Comparison of ENCODE assay signal across 8 mouse cellular contexts in genomic region chr8:111258010-111258630, GRCm38 (mm10). TPM values are rescaled to one million over a fixed set of nuclear protein-coding genes. Genes with fewer than 3 reads are reported as not detected.
DNase-seq lines count a peak whose midpoint lies in the region; ATAC-seq and TF ChIP-seq lines count a peak whose summit lies in the region.

No protein-coding gene starts in this region.

- TF ChIP-seq POLR2A in bone marrow macrophage, adult 2 months (IDR thresholded peaks at IDR 0.05; ENCODE audit: borderline replicate concordance, low read depth, low read length), result no peak

- H3K27ac ChIP-seq in kidney, postnatal 0 days, result peak overlapping the region; percentile 100
- H3K27ac ChIP-seq in bone marrow macrophage, adult 2 months (ENCODE audit: insufficient read depth, low read depth, low read length), result peak overlapping the region; percentile 82
- peak overlapping the region; percentile 99 for H3K27ac ChIP-seq in forebrain, postnatal 0 days (ENCODE audit: low read depth, low read length)

- DNase-seq in kidney, postnatal 0 days (ENCODE audit: low spot score), result no peak
- no peak for DNase-seq in kidney, postnatal 4 days
- DNase-seq in forebrain, postnatal 0 days, result peak; percentile 67
- no peak for DNase-seq in frontal cortex, postnatal 14 days (ENCODE audit: low spot score in 2 of 2)
- no peak for DNase-seq in right cerebral cortex, postnatal 10 days (ENCODE audit: low spot score in 2 of 2)
- DNase-seq in urinary bladder, adult 18-20 months (ENCODE audit: low spot score in 2 of 2), result no peak

- H3K36me3 ChIP-seq in kidney, postnatal 0 days (ENCODE audit: insufficient read depth, low read length), result no peaks in the 10 kb centered on the region
- no peaks in the 10 kb centered on the region for H3K36me3 ChIP-seq in forebrain, postnatal 0 days (ENCODE audit: insufficient read depth)

- H3K27me3 ChIP-seq in kidney, postnatal 0 days (ENCODE audit: insufficient read depth, low read length), result no peaks in the 10 kb centered on the region
- no peaks in the 10 kb centered on the region for H3K27me3 ChIP-seq in forebrain, postnatal 0 days (ENCODE audit: insufficient read depth, low read length)

- ATAC-seq in kidney, postnatal 0 days (replicated peaks; ENCODE audit: low FRiP score, low read depth), result peak; percentile 37
- ATAC-seq in forebrain, postnatal 0 days, result peak; percentile 58
- ATAC-seq in megakaryocyte progenitor cell, adult 5-6 weeks (replicated peaks; ENCODE audit: poor library complexity), result peak; percentile 6

- H3K9me3 ChIP-seq in kidney, postnatal 0 days (replicated peaks; ENCODE audit: low read length), result no peaks in the 10 kb centered on the region
- H3K9me3 ChIP-seq in forebrain, postnatal 0 days (ENCODE audit: low read length), result no peaks in the 10 kb centered on the region

- peak overlapping the region; percentile 69 for H3K4me2 ChIP-seq in kidney, postnatal 0 days (ENCODE audit: low read length)
- peak overlapping the region; percentile 52 for H3K4me2 ChIP-seq in forebrain, postnatal 0 days (ENCODE audit: low read depth)

- 0 out of 2 replicates have a peak, but pooled peaks cover 3% of the 10 kb centered on the region for H3K4me1 ChIP-seq in kidney, postnatal 0 days (replicated peaks; ENCODE audit: insufficient read depth, low read length)
- peaks cover 7% of the 10 kb centered on the region for H3K4me1 ChIP-seq in bone marrow macrophage, adult 2 months (ENCODE audit: control insufficient read depth, insufficient read depth, low read length)
- H3K4me1 ChIP-seq in forebrain, postnatal 0 days (ENCODE audit: insufficient read depth), result peaks cover 7% of the 10 kb centered on the region

- H3K9ac ChIP-seq in kidney, postnatal 0 days (ENCODE audit: low read depth, low read length), result peak overlapping the region; percentile 94
- peak overlapping the region; percentile 88 for H3K9ac ChIP-seq in forebrain, postnatal 0 days

- peak overlapping the region; percentile 91 for H3K4me3 ChIP-seq in kidney, postnatal 0 days (replicated peaks; ENCODE audit: low read depth, low read length)
- H3K4me3 ChIP-seq in bone marrow macrophage, adult 2 months (ENCODE audit: insufficient read depth, low read length), result peak overlapping the region; percentile 98
- H3K4me3 ChIP-seq in forebrain, postnatal 0 days (ENCODE audit: low read depth, low read length), result peak overlapping the region; percentile 94

- no peak for TF ChIP-seq CTCF in kidney, postnatal 0 days (IDR thresholded peaks at IDR 0.05; ENCODE audit: low read depth)
- TF ChIP-seq CTCF in bone marrow macrophage, adult 2 months (IDR thresholded peaks at IDR 0.05; ENCODE audit: low read depth, low read length), result no peak
- no peak for TF ChIP-seq CTCF in forebrain, postnatal 0 days (IDR thresholded peaks at IDR 0.05; ENCODE audit: low read depth)

- WGBS in kidney, postnatal 0 days, result under 1% methylated on average over 23 of the region's 26 CpGs
- WGBS in forebrain, postnatal 0 days, result 4% methylated on average over 22 of the region's 26 CpGs

RNA-seq across cellular contexts. Expression of gene Glg1, which starts 0.9 kb away (rescaled TPM):
- 63.0 and 66.1 TPM in 2 replicates for polyA plus RNA-seq in kidney, postnatal 0 days (2015; fragmentation: Nextera tagmentation; extraction: Ambion mirVana)
- 64.1 and 81.9 TPM in 2 replicates for polyA plus RNA-seq in bone marrow macrophage, adult 2 months (2012; ENCODE audit: insufficient read depth, insufficient read length, missing spikeins)
- 32.1 and 45.0 TPM in 2 replicates for total RNA-seq in forebrain, postnatal 0 days (2014; rRNA removed)
- 35.0 and 49.7 TPM in 2 replicates for polyA plus RNA-seq in forebrain, postnatal 0 days (2015; fragmentation: Nextera tagmentation; extraction: Ambion mirVana)
- 43.0 and 47.1 TPM in 2 replicates for total RNA-seq in megakaryocyte progenitor cell, adult 5-6 weeks (2015)
- total RNA-seq in megakaryocyte progenitor cell, adult 5-6 weeks (2017), result 41.0 and 46.7 TPM in 2 replicates

RNA-seq across cellular contexts. Expression of gene Rfwd3, which starts 41.9 kb away (rescaled TPM):
- 24.7 and 30.9 TPM in 2 replicates for polyA plus RNA-seq in kidney, postnatal 0 days (2015; fragmentation: Nextera tagmentation; extraction: Ambion mirVana)
- polyA plus RNA-seq in bone marrow macrophage, adult 2 months (2012; ENCODE audit: insufficient read depth, insufficient read length, missing spikeins), result 36.8 and 42.0 TPM in 2 replicates
- 19.4 and 19.5 TPM in 2 replicates for total RNA-seq in forebrain, postnatal 0 days (2014; rRNA removed)
- 7.2 and 11.1 TPM in 2 replicates for polyA plus RNA-seq in forebrain, postnatal 0 days (2015; fragmentation: Nextera tagmentation; extraction: Ambion mirVana)
- total RNA-seq in megakaryocyte progenitor cell, adult 5-6 weeks (2015), result 59.5 and 62.3 TPM in 2 replicates
- 73.7 and 77.4 TPM in 2 replicates for total RNA-seq in megakaryocyte progenitor cell, adult 5-6 weeks (2017)

Comparison
In these comparisons a context has a peak if more than half of its experiments do, and no peak if none do; other contexts are left out.
1. ATAC-seq: peak in every context shown above with its lines; median percentile 58 in forebrain, postnatal 0 days; 37 in kidney, postnatal 0 days; 6 in megakaryocyte progenitor cell, adult 5-6 weeks.